Mouse (Mus musculus) spleen, postnatal 36 days (tissue): ENCODE data around the gene Snapc3.
"Not testable (repeated sequence)": the region's sequence is repeated elsewhere in the genome, so short reads cannot be mapped to it uniquely, and the experiment has no call there.

ENCODE experiments used
- DNase-seq, 2 experiments: peaks; one replicate each; pipeline ENCODE4 v3.0.0; 2022; ENCODE audit warnings: low spot score in 2 of 2, mixed read lengths in 1 of 2

Snapc3 gene

GRCm38 (mm10) chr4:83500154-83501036 lies 82.9 kb downstream of the Snapc3 start:
- no peak for DNase-seq

GRCm38 (mm10) chr4:83501037-83501430 lies 83.5 kb downstream of the Snapc3 start:
- no peak for DNase-seq

- no peak for DNase-seq
Observed at GRCm38 (mm10) chr4:83509600-83509999, 92.1 kb downstream of the Snapc3 start.

GRCm38 (mm10) chr4:83511083-83511482 lies 93.6 kb downstream of the Snapc3 start:
- no peak for DNase-seq

GRCm38 (mm10) chr4:83512217-83512616 lies 94.7 kb downstream of the Snapc3 start:
- DNase-seq, result no peak

- DNase-seq, result no peak
Observed at GRCm38 (mm10) chr4:83512644-83513043, 95.1 kb downstream of the Snapc3 start.

GRCm38 (mm10) chr4:83514183-83514582 lies 96.7 kb downstream of the Snapc3 start:
- no peak for DNase-seq

- no peak for DNase-seq
Observed at GRCm38 (mm10) chr4:83514976-83515669, 97.6 kb downstream of the Snapc3 start.

GRCm38 (mm10) chr4:83516144-83516543 lies 98.6 kb downstream of the Snapc3 start:
- DNase-seq, result not testable (repeated sequence)
